Mouse (Mus musculus): ENCODE data around the gene Anp32a. TPM values are rescaled to one million over a fixed set of nuclear protein-coding genes. Genes with fewer than 3 reads are reported as not detected.
A peak's percentile ranks its signal among the peaks of the same experiment; 100 is the strongest.

The Anp32a gene
- total RNA-seq, 2 experiments from 2014 or later: 270 to 271 TPM

DNA sequence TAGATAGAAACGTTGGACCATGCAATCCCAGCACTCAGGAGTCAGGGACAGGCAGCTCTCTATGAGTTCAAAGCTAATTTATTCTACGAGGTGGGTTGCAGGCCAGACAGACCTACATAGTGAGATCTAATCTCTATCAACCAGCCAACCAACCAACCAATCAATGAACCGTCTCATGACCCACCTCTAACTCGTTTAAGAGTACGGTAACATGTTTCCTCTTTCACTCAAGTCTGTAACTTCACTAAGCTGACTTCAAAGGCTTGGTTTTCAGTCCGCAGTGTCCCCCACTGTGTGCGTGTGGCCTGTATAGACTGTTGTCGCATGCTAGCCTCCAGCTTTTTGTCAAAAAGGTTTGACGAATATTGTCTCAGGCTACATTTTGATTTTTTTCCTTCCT, 48.6 kb downstream of the Anp32a start:
- no peak for DNase-seq (ENCODE audit: low spot score in 2 of 2)
- intact Hi-C loops (cut with DNase I): no loop called here

GRCm38 (mm10) chr9:62393531-62393930, 52.4 kb downstream of the Anp32a start:
- DNase-seq (ENCODE audit: low spot score in 2 of 2): no peak
- intact Hi-C loops (cut with DNase I): no loop called here

DNA sequence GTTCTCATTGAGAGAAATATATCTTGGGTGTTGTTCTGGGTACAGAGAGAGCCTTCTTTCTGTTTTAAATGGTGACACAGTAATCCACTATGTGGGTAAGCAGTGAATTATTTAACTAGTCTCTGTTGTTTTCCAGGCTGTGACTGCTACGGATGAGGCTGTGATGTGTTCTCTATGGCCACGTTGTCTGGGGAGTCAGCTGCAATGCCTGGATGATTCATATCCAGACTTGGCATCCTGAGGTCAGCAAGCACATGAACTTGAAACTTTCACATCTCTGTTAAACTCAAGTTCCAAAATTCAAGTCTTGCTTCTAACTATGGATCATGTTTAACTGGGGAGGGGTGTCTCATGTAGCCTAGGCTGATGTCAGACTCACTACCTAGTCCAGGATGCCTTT, 53.1 kb downstream of the Anp32a start:
- intact Hi-C loops (cut with DNase I): no loop called here
- DNase-seq (ENCODE audit: low spot score in 2 of 2): no peak

DNA sequence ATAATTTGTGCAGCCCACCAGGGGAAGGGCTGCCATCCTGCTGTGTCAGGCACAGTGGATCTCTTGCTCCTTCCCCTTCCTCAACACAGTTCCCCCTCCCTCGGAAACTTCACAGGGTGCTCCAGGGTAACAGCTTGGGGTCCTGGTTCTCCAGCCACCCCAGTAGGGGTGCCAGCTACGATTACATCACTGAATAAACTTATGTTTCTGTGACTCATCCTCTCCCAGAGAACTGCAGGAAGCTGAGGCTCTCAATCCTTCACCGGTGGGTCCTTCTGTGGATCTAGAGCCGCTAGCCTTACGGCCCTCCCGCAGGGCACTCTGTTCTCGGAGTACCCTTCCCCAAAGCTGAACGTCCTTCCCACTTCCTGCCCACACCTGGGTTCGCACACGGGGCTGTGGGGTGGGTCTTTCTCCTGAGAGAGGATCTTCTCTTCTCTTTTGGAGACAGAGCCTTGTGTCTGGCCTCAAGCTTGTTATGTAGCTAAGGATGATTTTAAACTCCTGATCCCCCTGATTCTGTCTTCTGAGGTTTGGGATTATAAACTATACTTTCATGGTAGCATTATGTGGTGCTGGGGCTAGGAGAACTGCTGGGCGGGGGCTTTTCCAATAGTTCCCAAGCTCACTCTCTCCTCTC, 59.6 kb downstream of the Anp32a start:
- intact Hi-C loops (cut with DNase I): no loop called here
- DNase-seq (ENCODE audit: low spot score in 2 of 2): no peak

GRCm38 (mm10) chr9:62401589-62401988, 60.5 kb downstream of the Anp32a start:
- intact Hi-C loops (cut with DNase I): no loop called here
- no peak for DNase-seq (ENCODE audit: low spot score in 2 of 2)

DNA sequence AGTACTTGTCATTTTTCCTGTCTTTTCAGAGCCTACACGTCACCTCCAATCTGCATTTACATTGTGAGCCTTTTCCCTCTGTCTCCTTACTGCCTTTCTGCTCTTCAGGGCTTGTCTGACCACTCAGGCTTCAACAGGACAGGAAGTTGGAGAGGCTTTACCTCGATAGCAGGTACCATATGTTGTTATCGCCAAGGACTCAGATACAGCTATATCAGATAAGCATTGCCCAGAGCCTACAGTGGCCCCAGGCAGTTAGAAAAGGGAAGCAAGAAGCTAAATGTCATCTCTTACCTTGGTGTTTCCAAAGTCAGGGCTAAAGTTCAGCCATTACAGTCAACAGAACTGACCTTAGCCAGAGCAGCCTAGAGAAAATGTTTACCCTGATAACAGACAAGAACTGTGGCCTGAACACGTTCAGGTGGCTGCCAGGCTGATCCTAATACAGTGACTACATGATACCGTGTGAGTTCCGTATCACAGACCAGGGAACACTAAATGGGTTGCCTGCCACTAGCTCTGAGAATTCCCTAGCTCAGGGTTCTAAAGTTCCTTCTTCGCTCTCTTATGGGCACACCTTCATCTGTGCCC, 65.4 kb downstream of the Anp32a start:
- intact Hi-C loops (cut with DNase I): no loop called here
- DNase-seq (ENCODE audit: low spot score in 2 of 2): no peak

- intact Hi-C loops (cut with DNase I): no loop called here
- DNase-seq (ENCODE audit: low spot score in 2 of 2): no peak
These were observed 66.5 kb downstream of the Anp32a start for GRCm38 (mm10) chr9:62407357-62408146.

GRCm38 (mm10) chr9:62418742-62419141, 77.6 kb downstream of the Anp32a start:
- no peak for DNase-seq (ENCODE audit: low spot score in 2 of 2)
- intact Hi-C loops (cut with DNase I): loop anchor here (5.0 to 10.0 kb wide), 3 partner anchors 34 to 134 kb away; no protein-coding TSS in a partner anchor

DNA sequence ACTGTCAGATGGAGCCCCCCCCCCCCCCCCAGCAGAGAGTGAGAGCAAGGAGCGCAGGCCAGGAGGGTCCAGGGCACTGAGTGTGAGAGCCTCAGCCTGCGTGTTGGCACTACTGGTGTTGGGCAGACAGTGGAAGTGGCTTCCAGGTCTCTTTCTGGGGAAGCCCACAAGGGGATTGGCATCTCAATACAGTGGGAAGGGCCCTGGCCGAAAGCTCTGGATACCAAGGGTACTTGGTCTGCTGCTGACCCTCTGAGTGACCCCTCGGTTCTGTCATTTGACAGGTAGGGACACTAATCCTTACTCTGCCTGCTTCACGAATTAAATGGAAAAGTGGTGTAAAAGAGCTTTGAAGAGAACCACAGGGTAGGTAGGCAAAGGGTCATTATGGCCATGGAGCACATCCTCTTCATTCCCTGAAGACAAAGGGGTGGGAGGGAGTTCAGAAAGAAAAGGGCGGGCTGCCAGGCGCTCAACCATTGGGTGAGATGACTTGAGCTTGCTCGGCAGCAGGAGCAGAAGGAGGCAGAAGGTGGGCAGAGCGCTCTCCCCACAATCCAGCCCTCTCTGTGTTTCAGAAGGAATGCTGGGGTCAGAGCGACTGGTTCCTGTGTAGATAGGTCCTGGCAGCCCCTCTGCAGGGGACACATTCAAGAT, 79.3 kb downstream of the Anp32a start:
- DNase-seq (ENCODE audit: low spot score in 2 of 2): no peak
- intact Hi-C loops (cut with DNase I): no loop called here

GRCm38 (mm10) chr9:62421027-62421426, 79.9 kb downstream of the Anp32a start:
- intact Hi-C loops (cut with DNase I): no loop called here
- peak; percentile 57 to 70 for DNase-seq (ENCODE audit: low spot score in 2 of 2)

GRCm38 (mm10) chr9:62421911-62422310, 80.8 kb downstream of the Anp32a start:
- no peak for DNase-seq (ENCODE audit: low spot score in 2 of 2)
- intact Hi-C loops (cut with DNase I): no loop called here

DNA sequence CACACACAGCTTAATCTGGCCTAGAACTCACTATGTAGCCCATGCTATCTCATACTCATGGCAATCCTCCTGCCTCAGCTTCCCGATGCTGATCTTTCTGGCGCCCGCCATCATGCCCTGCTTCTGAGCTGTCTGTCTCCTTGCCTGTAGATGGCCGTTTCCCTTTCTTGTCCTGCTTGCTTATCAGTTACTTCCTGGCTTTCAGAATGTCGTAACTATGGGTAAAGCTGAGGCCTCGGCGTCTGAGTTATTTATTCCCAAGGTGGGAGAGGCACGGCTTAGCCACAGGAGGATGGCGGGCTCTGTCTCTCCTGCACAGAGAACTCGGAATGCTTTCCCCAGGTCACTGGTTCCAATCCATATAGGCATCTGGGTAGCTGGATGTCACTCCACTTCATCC, 81.8 kb downstream of the Anp32a start:
- intact Hi-C loops (cut with DNase I): no loop called here
- DNase-seq (ENCODE audit: low spot score in 2 of 2): no peak

DNA sequence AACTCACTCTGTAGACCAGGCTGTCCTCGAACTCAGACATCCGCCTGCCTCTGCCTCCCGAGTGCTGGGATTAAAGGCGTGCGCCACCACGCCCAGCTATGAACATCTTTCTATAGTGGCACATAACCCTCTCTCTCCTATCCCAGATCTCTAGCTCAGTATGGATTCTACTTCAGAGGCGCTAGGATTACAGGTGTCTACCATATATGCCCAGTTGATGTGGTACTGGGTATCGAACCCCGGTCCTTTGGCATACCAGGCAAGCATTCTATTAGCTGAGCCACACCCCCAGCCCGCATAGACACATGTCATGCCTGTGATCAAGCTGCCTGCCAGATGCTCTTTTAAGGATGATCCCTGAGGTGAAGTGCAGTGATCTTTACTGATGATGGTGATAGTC, 82.8 kb downstream of the Anp32a start:
- intact Hi-C loops (cut with DNase I): no loop called here

GRCm38 (mm10) chr9:62425265-62425664, 84.2 kb downstream of the Anp32a start:
- DNase-seq (ENCODE audit: low spot score in 2 of 2): no peak
- intact Hi-C loops (cut with DNase I): no loop called here

More for the DNA sequence above, 82.8 kb downstream of the Anp32a start:
- no peak for DNase-seq (ENCODE audit: low spot score in 2 of 2)

GRCm38 (mm10) chr9:62426021-62426420, 84.9 kb downstream of the Anp32a start:
- intact Hi-C loops (cut with DNase I): no loop called here
- no peak for DNase-seq (ENCODE audit: low spot score in 2 of 2)

DNA sequence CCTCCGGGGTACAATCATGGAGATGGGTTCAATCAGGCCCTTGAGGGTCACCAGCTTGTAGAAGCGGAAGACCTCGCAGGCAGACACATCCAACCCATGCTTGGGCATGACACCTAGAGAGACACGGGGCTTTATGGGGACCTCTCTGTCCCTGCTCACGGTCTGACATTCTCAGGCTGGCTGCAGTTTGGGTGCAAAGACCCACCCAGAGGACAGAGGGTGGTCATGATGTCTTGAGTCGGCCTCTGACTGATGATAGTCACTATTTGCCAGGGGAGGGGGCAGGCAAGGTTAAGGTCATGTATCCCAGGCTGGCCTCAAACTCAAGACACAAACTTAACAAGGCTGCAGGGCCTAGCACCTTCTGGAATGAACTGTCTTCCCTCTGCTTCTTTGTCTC, 85.4 kb downstream of the Anp32a start:
- DNase-seq (ENCODE audit: low spot score in 2 of 2): no peak
- intact Hi-C loops (cut with DNase I): no loop called here

DNA sequence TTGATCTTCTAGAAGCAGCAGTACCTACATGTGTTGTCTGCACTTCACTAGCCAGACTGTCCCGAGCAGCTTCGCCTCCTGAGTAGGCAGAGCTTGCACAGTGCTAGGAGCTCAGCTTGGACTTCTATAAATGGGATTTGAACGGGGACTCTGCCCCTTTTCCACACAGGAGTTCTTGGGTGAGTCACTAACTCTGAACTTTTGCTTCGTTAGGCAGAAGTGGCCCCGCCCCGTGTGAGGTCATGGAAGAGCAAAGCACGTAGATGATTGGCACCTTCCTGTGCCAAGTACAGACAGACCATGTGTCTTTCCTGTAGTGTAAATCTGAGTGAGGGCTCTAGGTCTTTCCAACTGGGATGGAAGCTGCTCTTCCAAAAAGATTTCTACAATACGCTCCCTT, 85.9 kb downstream of the Anp32a start:
- no peak for DNase-seq (ENCODE audit: low spot score in 2 of 2)
- intact Hi-C loops (cut with DNase I): no loop called here
